Mouse (Mus musculus) left cerebral cortex, postnatal 36 days (tissue): Measurements from ENCODE around the gene 4930558K02Rik. TPM values are rescaled to one million over a fixed set of nuclear protein-coding genes. Genes with fewer than 3 reads are reported as not detected.

Source experiments
- DNase-seq, 2 experiments: peaks; one replicate each; pipeline ENCODE4 v3.0.0; 2021 to 2022; ENCODE audit warnings: low spot score in 2 of 2, mixed read lengths in 1 of 2
- intact Hi-C: fragments of 180-260 bp; cut with DNase I; formaldehyde crosslinking; loops from one replicate; pipeline ENCODE4 v1.15.1; 2025
- total RNA-seq, 2 experiments: library from RNA; stranded (reverse); gene quantifications; 2 replicates each; pipeline ENCODE4 v1.2.3; 2021

The 4930558K02Rik gene
- total RNA-seq, 2 experiments from 2014 or later, result not detected

GRCm38 (mm10) chr1:161962465-161963377 lies 16.7 kb downstream of the 4930558K02Rik start:
- intact Hi-C loops, result no loop called here

GRCm38 (mm10) chr1:161957964-161958950 lies 21.2 kb downstream of the 4930558K02Rik start:
- DNase-seq, result no peak
- intact Hi-C loops, result no loop called here

More at GRCm38 (mm10) chr1:161962465-161963377, 16.7 kb downstream of the 4930558K02Rik start:
- DNase-seq, result no peak

- intact Hi-C loops, result no loop called here
- no peak for DNase-seq
Observed at GRCm38 (mm10) chr1:161955846-161956245, 23.6 kb downstream of the 4930558K02Rik start.

- intact Hi-C loops, result no loop called here
- DNase-seq, result no peak
Observed at GRCm38 (mm10) chr1:161952599-161952998, 26.8 kb downstream of the 4930558K02Rik start.

- no peak for DNase-seq
- intact Hi-C loops, result no loop called here
Observed at GRCm38 (mm10) chr1:161951009-161951779, 28.2 kb downstream of the 4930558K02Rik start.

GRCm38 (mm10) chr1:161942082-161942481 lies 37.4 kb downstream of the 4930558K02Rik start:
- intact Hi-C loops, result no loop called here
- no peak for DNase-seq

- DNase-seq, result no peak
- intact Hi-C loops, result no loop called here
Observed at GRCm38 (mm10) chr1:161932286-161932685, 47.1 kb downstream of the 4930558K02Rik start.

- intact Hi-C loops, result no loop called here
- DNase-seq, result no peak
Observed at GRCm38 (mm10) chr1:161931817-161932216, 47.6 kb downstream of the 4930558K02Rik start.

GRCm38 (mm10) chr1:161931313-161931712 lies 48.1 kb downstream of the 4930558K02Rik start:
- intact Hi-C loops, result no loop called here
- no peak for DNase-seq

- intact Hi-C loops, result no loop called here
- DNase-seq, result no peak
Observed at GRCm38 (mm10) chr1:161927976-161928375, 51.5 kb downstream of the 4930558K02Rik start.

GRCm38 (mm10) chr1:161925281-161925805 lies 54.1 kb downstream of the 4930558K02Rik start:
- DNase-seq, result no peak
- intact Hi-C loops, result no loop called here

- intact Hi-C loops, result no loop called here
Observed at GRCm38 (mm10) chr1:161924321-161924720, 55.1 kb downstream of the 4930558K02Rik start.

GRCm38 (mm10) chr1:161921928-161922327 lies 57.5 kb downstream of the 4930558K02Rik start:
- intact Hi-C loops, result no loop called here
- no peak for DNase-seq

More at GRCm38 (mm10) chr1:161924321-161924720, 55.1 kb downstream of the 4930558K02Rik start:
- DNase-seq, result no peak

GRCm38 (mm10) chr1:161920475-161921454 lies 58.7 kb downstream of the 4930558K02Rik start:
- intact Hi-C loops, result no loop called here
- DNase-seq, result no peak

GRCm38 (mm10) chr1:161919594-161919993 lies 59.8 kb downstream of the 4930558K02Rik start:
- intact Hi-C loops, result no loop called here
- DNase-seq, result no peak

- no peak for DNase-seq
- intact Hi-C loops, result no loop called here
Observed at GRCm38 (mm10) chr1:161918682-161919372, 60.6 kb downstream of the 4930558K02Rik start.

GRCm38 (mm10) chr1:161917940-161918484 lies 61.4 kb downstream of the 4930558K02Rik start:
- intact Hi-C loops, result no loop called here
- no peak for DNase-seq
